Mouse (Mus musculus) kidney, embryonic 15.5 days (tissue): ENCODE measurements at regions not wholly inside any gene's neighbourhood (a gene's known extent, or its start where the extent isn't known, plus 50 kb on each side); places are given as distances from the start of the nearest gene placed in this dataset.
A peak's percentile ranks its signal among the peaks of the same experiment; 100 is the strongest.

Experiments
- ATAC-seq: fragments of 200-750 bp; cut with Nextera tagmentation; replicated peaks from 2 replicates; pipeline ENCODE4 v1.8.0; 2017; ENCODE audit warnings: moderate TSS enrichment; ENCODE audit not compliant: low FRiP score
- H3K27ac ChIP-seq: fragments of 300-500 bp; sonication (generic); 2 replicates; pipeline ENCODE4 v1.5.1; 2015; ENCODE audit warnings: mild to moderate bottlenecking, inconsistent platforms
- H3K27me3 ChIP-seq: fragments of 300-500 bp; sonication (generic); 2 replicates; pipeline ENCODE4 v1.6.1; 2015; ENCODE audit warnings: inconsistent platforms
- H3K36me3 ChIP-seq: fragments of 300-500 bp; sonication (generic); 2 replicates; pipeline ENCODE4 v1.6.1; 2015; ENCODE audit warnings: inconsistent platforms
- H3K4me1 ChIP-seq: fragments of 300-500 bp; sonication (generic); 2 replicates; pipeline ENCODE4 v1.6.1; 2015; ENCODE audit warnings: inconsistent platforms
- H3K4me2 ChIP-seq: fragments of 300-500 bp; sonication (generic); 2 replicates; pipeline ENCODE4 v1.6.1; 2015; ENCODE audit warnings: moderate library complexity, mild to moderate bottlenecking, inconsistent platforms
- H3K4me3 ChIP-seq: fragments of 300-500 bp; sonication (generic); replicated peaks from 2 replicates; pipeline ENCODE4 v1.5.1; 2015; ENCODE audit warnings: mild to moderate bottlenecking, inconsistent platforms
- H3K9ac ChIP-seq: fragments of 300-500 bp; sonication (generic); 2 replicates; pipeline ENCODE4 v1.6.1; 2015; ENCODE audit warnings: mild to moderate bottlenecking, inconsistent platforms
- H3K9me3 ChIP-seq: fragments of 300-500 bp; sonication (generic); replicated peaks from 2 replicates; pipeline ENCODE4 v1.6.1; 2016; ENCODE audit warnings: inconsistent platforms
- WGBS: fragments of 180-500 bp; shearing (Covaris S2); methylation state at CpG from one replicate; pipeline ENCODE4 v1.1.7; 2015; ENCODE audit warnings: mixed read lengths; 5-methylcytosine and 5-hydroxymethylcytosine counted together

DNA sequence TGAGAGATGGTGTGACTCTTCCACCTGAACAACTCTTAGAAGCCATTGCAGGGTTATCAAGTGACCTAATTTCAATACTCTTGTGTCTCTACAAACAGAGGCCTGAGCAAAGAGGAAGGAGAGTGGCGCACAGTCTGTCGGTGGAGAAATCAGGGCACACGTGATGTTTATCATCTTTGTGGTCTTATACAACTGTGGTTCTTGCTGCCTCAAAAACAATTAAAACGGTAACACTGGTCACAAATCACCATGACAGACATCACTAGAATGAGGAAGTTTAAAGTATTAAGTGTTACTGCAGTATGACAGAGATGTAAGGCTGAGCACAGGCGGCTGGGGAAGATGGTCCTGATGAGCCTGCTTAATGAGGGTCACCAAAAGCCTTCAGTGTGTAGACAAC, 73.6 kb downstream of the Sdc1 start:
- Histone ChIP-seq H3K9me3 (no peaks in the 10 kb centered on the region), H3K4me1 (peaks cover 10% of the 10 kb centered on the region), H3K36me3 (no peaks in the 10 kb centered on the region), H3K4me2 (no peak overlapping the region), H3K4me3 (no peak overlapping the region), H3K27me3 (no peaks in the 10 kb centered on the region), H3K27ac (no peak overlapping the region), H3K9ac (no peak overlapping the region)
- no peak for ATAC-seq
- WGBS, result 60% methylated on average over 5 of the region's 5 CpGs

- peaks cover 10% of the 10 kb centered on the region for H3K4me1 ChIP-seq
- H3K27me3 ChIP-seq, result no peaks in the 10 kb centered on the region
- WGBS, result 91% methylated on average over 8 of the region's 8 CpGs
- no peaks in the 10 kb centered on the region for H3K36me3 ChIP-seq
- no peak overlapping the region for H3K4me2 ChIP-seq
- no peak for ATAC-seq
- no peak overlapping the region for H3K27ac ChIP-seq
- H3K4me3 ChIP-seq, result no peak overlapping the region
- H3K9me3 ChIP-seq, result no peaks in the 10 kb centered on the region
- H3K9ac ChIP-seq, result no peak overlapping the region
Observed at GRCm38 (mm10) chr12:8845443-8845842, 74.3 kb downstream of the Sdc1 start.

DNA sequence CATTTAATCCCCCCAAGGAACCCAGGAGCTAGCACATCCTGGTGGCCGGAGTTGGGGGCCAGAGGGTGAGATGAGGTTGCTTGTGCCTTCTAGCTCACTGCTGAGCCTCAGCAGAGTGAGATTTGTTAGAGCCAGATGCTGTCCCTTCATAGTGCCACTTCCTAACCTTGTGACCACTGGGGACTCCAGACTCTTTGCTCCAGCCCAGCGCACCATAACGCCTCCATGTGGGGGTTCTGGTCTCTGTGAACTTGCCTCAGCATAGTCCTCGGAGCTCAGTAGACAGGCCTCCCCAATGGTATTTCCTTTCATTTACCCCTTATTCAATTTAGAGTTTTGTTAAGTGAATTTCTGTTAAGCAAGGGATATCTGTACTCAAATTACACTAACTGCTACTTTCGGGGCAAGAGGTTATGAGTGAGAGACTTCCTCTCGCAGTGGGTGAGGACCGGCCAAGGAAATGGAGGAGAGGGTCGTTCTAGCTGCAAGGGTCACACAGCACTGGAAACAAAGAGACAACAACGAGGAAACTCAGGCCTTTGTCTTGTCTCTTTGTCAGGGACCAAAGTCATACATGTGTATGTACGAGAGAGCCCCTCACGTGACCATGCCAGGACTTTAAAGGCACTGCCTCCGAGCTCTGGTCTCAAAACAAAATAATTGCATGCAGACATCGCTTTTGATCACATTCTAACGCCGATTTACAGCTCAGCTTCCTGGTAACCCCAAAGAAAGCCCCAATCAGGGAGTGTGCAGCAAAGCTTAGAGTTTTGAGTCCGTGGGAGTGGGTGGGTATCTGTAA, 74.8 kb upstream of the Laptm4a start:
- H3K27me3 ChIP-seq, result no peaks in the 10 kb centered on the region
- no peaks in the 10 kb centered on the region for H3K36me3 ChIP-seq
- H3K27ac ChIP-seq, result 0 out of 2 replicates have a peak overlapping the region, but pooled peaks have one; percentile 38
- H3K4me1 ChIP-seq, result peaks cover 10% of the 10 kb centered on the region
- H3K9ac ChIP-seq, result no peak overlapping the region
- no peak overlapping the region for H3K4me3 ChIP-seq
- peak overlapping the region; percentile 32; the same call in 1 of the 2 replicates for H3K4me2 ChIP-seq
- no peaks in the 10 kb centered on the region for H3K9me3 ChIP-seq
- ATAC-seq, result peak; percentile 63
- WGBS, result 26% methylated on average over 16 of the region's 16 CpGs

GRCm38 (mm10) chr12:8847227-8847857, 74.1 kb upstream of the Laptm4a start:
- H3K27me3 ChIP-seq, result no peaks in the 10 kb centered on the region
- peaks cover 10% of the 10 kb centered on the region for H3K4me1 ChIP-seq
- H3K36me3 ChIP-seq, result no peaks in the 10 kb centered on the region
- no peaks in the 10 kb centered on the region for H3K9me3 ChIP-seq
- H3K27ac ChIP-seq, result 0 out of 2 replicates have a peak overlapping the region, but pooled peaks have one; percentile 38
- H3K9ac ChIP-seq, result no peak overlapping the region
- ATAC-seq, result no peak
- peak overlapping the region; percentile 32; the same call in 1 of the 2 replicates for H3K4me2 ChIP-seq
- WGBS, result 73% methylated on average over 10 of the region's 10 CpGs
- H3K4me3 ChIP-seq, result no peak overlapping the region

DNA sequence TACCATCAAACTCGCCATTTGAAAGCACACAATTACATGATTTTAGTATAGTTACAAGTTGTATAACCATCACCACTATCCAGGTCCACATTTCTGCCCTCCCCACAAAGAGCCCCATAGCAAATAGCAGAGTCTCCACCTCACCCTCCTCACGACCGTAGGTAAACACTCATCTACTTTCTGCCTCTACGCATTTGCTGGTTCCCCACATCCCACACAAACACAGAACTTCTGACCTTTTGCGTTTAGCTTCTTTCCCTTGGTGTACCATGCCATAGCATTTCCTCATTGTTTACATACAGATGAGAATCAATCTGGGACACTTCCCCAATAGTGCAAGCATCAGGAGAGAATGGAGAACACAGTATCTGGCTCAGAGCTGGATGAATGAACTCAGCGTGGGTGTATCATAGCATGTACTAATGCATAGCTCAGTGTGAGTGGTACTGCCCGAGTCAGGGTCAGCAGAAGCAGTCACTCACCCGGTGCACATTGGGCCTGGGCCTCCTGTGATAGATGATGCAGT, 73.5 kb upstream of the Laptm4a start:
- WGBS, result 84% methylated on average over 8 of the region's 8 CpGs
- H3K9me3 ChIP-seq, result no peaks in the 10 kb centered on the region
- no peaks in the 10 kb centered on the region for H3K36me3 ChIP-seq
- H3K4me1 ChIP-seq, result peaks cover 10% of the 10 kb centered on the region
- no peaks in the 10 kb centered on the region for H3K27me3 ChIP-seq
- no peak overlapping the region for H3K4me2 ChIP-seq
- no peak overlapping the region for H3K4me3 ChIP-seq
- no peak overlapping the region for H3K9ac ChIP-seq
- H3K27ac ChIP-seq, result no peak overlapping the region
- ATAC-seq, result no peak

GRCm38 (mm10) chr12:8853858-8854257, 67.6 kb upstream of the Laptm4a start:
- peaks cover 26% of the 10 kb centered on the region for H3K4me1 ChIP-seq
- H3K4me2 ChIP-seq, result no peak overlapping the region
- no peaks in the 10 kb centered on the region for H3K9me3 ChIP-seq
- no peak overlapping the region for H3K27ac ChIP-seq
- no peak overlapping the region for H3K4me3 ChIP-seq
- no peak for ATAC-seq
- H3K9ac ChIP-seq, result no peak overlapping the region
- H3K27me3 ChIP-seq, result no peaks in the 10 kb centered on the region
- 84% methylated on average over 4 of the region's 4 CpGs for WGBS
- no peaks in the 10 kb centered on the region for H3K36me3 ChIP-seq

- Histone ChIP-seq H3K4me3 (no peak overlapping the region), H3K9ac (no peak overlapping the region), H3K27me3 (no peaks in the 10 kb centered on the region), H3K36me3 (no peaks in the 10 kb centered on the region), H3K4me2 (no peak overlapping the region), H3K27ac (no peak overlapping the region), H3K9me3 (no peaks in the 10 kb centered on the region), H3K4me1 (peaks cover 30% of the 10 kb centered on the region)
- WGBS, result 74% methylated on average over 4 of the region's 4 CpGs
- ATAC-seq, result no peak
Observed at GRCm38 (mm10) chr12:8854401-8854800, 67.1 kb upstream of the Laptm4a start.

GRCm38 (mm10) chr12:8855119-8855518, 66.3 kb upstream of the Laptm4a start:
- ATAC-seq, result no peak
- Histone ChIP-seq H3K4me2 (no peak overlapping the region), H3K27ac (no peak overlapping the region), H3K36me3 (no peaks in the 10 kb centered on the region), H3K9me3 (no peaks in the 10 kb centered on the region), H3K27me3 (no peaks in the 10 kb centered on the region), H3K9ac (no peak overlapping the region), H3K4me3 (no peak overlapping the region), H3K4me1 (peaks cover 31% of the 10 kb centered on the region)
- WGBS, result 30% methylated on average over 5 of the region's 5 CpGs

DNA sequence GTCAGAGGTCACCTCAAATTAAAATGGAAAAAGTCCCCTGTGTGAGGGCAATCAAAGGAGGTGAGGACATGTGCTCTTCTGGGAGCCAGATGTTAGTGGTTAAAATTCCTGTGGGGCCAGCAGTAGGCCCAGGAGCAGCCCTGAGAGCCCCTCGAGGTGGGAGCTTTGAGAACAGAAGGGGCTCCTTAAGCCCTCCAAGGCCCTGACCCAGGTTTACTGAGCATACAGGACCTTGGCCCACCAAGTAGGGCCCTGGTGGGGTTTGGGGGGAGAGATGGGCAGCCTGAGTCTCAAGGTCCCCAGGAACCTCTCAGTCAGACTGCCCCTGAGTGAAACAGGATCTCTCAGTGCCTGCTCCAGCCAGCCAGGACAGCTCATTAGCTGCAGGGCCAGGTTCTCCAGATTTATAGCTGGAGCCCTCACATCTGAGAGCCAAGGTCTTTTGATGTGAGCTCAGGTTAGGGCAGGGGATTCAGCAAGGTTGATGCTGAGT, 65.4 kb upstream of the Laptm4a start:
- Histone ChIP-seq H3K27me3 (no peaks in the 10 kb centered on the region), H3K9me3 (no peaks in the 10 kb centered on the region), H3K9ac (no peak overlapping the region), H3K27ac (peak overlapping the region; percentile 41; the same call in 1 of the 2 replicates), H3K4me3 (no peak overlapping the region), H3K36me3 (no peaks in the 10 kb centered on the region), H3K4me2 (no peak overlapping the region), H3K4me1 (peaks cover 34% of the 10 kb centered on the region)
- peak; percentile 73 for ATAC-seq
- WGBS, result 14% methylated on average over 1 of the region's 1 CpGs

- Histone ChIP-seq H3K9ac (no peak overlapping the region), H3K36me3 (no peaks in the 10 kb centered on the region), H3K4me1 (peaks cover 34% of the 10 kb centered on the region), H3K27me3 (no peaks in the 10 kb centered on the region), H3K4me3 (no peak overlapping the region), H3K27ac (no peak overlapping the region), H3K4me2 (no peak overlapping the region), H3K9me3 (no peaks in the 10 kb centered on the region)
- ATAC-seq, result no peak
- 55% methylated on average over 8 of the region's 8 CpGs for WGBS
Observed at GRCm38 (mm10) chr12:8857308-8857707, 64.2 kb upstream of the Laptm4a start.

DNA sequence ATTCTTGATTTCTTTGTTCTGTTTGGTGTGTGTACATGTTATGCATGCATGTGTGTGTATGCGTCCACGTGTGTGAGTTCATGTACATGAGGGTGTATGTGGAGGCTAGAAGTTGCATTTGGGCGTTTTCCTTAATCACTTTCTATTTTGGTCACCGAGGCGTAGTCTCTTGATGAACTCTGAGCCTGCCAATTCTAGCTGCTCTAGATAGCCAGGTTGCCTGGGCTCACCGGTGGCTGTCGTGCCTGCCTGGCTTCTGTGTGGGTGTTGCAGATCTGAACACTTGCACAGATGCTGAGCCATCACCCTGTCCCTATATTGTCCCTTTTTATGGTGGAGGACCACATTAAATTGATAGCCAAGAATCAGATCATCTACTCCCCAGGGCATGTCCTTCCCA, 62.7 kb upstream of the Laptm4a start:
- Histone ChIP-seq H3K4me2 (no peak overlapping the region), H3K27me3 (no peaks in the 10 kb centered on the region), H3K9me3 (no peaks in the 10 kb centered on the region), H3K4me3 (no peak overlapping the region), H3K4me1 (peaks cover 34% of the 10 kb centered on the region), H3K27ac (no peak overlapping the region), H3K36me3 (no peaks in the 10 kb centered on the region), H3K9ac (no peak overlapping the region)
- WGBS, result 68% methylated on average over 7 of the region's 7 CpGs
- no peak for ATAC-seq

DNA sequence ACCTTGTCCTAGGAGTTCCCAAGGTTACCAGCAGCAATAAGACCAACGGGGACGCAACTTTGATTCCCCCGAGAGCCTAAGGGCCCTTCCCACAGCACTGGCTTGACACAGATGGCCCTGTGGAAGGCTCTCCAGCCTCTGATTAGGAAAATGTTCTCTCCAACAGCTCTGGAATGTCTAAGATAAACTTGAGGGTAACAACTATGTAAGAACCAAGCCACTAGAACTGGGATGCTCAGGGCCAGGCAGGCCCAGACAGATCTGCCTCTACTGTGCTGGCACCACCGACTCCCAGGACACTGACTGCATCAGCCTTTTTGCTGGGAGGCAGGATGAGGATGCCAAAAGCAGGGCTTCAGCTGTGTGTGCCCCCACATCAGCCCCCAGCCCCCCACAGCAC, 61.9 kb upstream of the Laptm4a start:
- Histone ChIP-seq H3K36me3 (no peaks in the 10 kb centered on the region), H3K9ac (no peak overlapping the region), H3K27ac (no peak overlapping the region), H3K27me3 (no peaks in the 10 kb centered on the region), H3K9me3 (no peaks in the 10 kb centered on the region), H3K4me3 (no peak overlapping the region), H3K4me1 (peaks cover 34% of the 10 kb centered on the region), H3K4me2 (no peak overlapping the region)
- ATAC-seq, result no peak
- WGBS, result 63% methylated on average over 4 of the region's 4 CpGs
